In genomic region chr12:99671162-99671865, GRCm38 (mm10) we compare ENCODE assay signal across 9 mouse cellular contexts.
DNase-seq lines count a peak whose midpoint lies in the region; ATAC-seq and TF ChIP-seq lines count a peak whose summit lies in the region.
"Had no signal": no experiment of that assay in that cellular context is flagged by ENCODE, and none has a peak within 500 bp of the region (broad histone marks: within the 10 kb centered on the region; RNA-seq: fewer than 3 reads in every experiment).

No protein-coding gene starts in this region.

- no peak overlapping the region for H3K9ac ChIP-seq in kidney, embryonic 16.5 days (replicated peaks; ENCODE audit: low read length)
- no peak overlapping the region for H3K9ac ChIP-seq in midbrain, embryonic 13.5 days (replicated peaks)
- H3K9ac ChIP-seq: embryonic facial prominence, embryonic 15.5 days had no signal

- ATAC-seq in kidney, embryonic 16.5 days (ENCODE audit: low FRiP score, low TSS enrichment) = no peak
- no peak; the same call in 1 of the 2 replicates for ATAC-seq in midbrain, embryonic 13.5 days

- no peak overlapping the region for H3K27ac ChIP-seq in kidney, embryonic 16.5 days (ENCODE audit: low read length)
- 0 out of 2 replicates have a peak overlapping the region, but pooled peaks have one; percentile 12 for H3K27ac ChIP-seq in midbrain, embryonic 13.5 days

- DNase-seq in cerebellum, adult 9-10 months = peak; percentile 28
- DNase-seq in cerebellum, adult 9-11 months = no peak
- DNase-seq in kidney, adult 9 months = peak; percentile 18
- DNase-seq in brain, embryonic 14.5 days (ENCODE audit: low read depth) = peak; percentile 85
- no peak for DNase-seq in thymus, postnatal 14 days
- DNase-seq in thymus, postnatal 0 days (ENCODE audit: low spot score) = no peak

- H3K4me3 ChIP-seq in kidney, embryonic 16.5 days (ENCODE audit: low read length) = no peak overlapping the region
- H3K4me3 ChIP-seq in midbrain, embryonic 13.5 days (replicated peaks) = no peak overlapping the region

- no peaks in the 10 kb centered on the region for H3K4me1 ChIP-seq in kidney, embryonic 16.5 days (ENCODE audit: insufficient read depth, low read length)
- H3K4me1 ChIP-seq in midbrain, embryonic 13.5 days (replicated peaks) = peaks cover 19% of the 10 kb centered on the region

- no peak for TF ChIP-seq POLR2A in brain, embryonic 14.5 days (IDR thresholded peaks at IDR 0.05; ENCODE audit: borderline replicate concordance, extremely low read depth, insufficient read depth, insufficient read length, poor library complexity, severe bottlenecking)

- H3K9me3 ChIP-seq in kidney, embryonic 16.5 days (ENCODE audit: low read length) = no peaks in the 10 kb centered on the region
- H3K9me3 ChIP-seq in midbrain, embryonic 13.5 days = no peaks in the 10 kb centered on the region
- H3K9me3 ChIP-seq: embryonic facial prominence, embryonic 15.5 days had no signal

- no peaks in the 10 kb centered on the region for H3K27me3 ChIP-seq in kidney, embryonic 16.5 days (ENCODE audit: insufficient read depth, low read length)
- H3K27me3 ChIP-seq in midbrain, embryonic 13.5 days = no peaks in the 10 kb centered on the region
- H3K27me3 ChIP-seq: embryonic facial prominence, embryonic 15.5 days had no signal

- no peak overlapping the region for H3K4me2 ChIP-seq in kidney, embryonic 16.5 days (replicated peaks; ENCODE audit: low read depth, low read length)
- no peak overlapping the region for H3K4me2 ChIP-seq in midbrain, embryonic 13.5 days (replicated peaks)

- WGBS in kidney, embryonic 16.5 days = 77% methylated on average over 12 of the region's 12 CpGs
- WGBS in midbrain, embryonic 13.5 days = 66% methylated on average over 12 of the region's 12 CpGs

- no peak for TF ChIP-seq CTCF in brain, embryonic 14.5 days (IDR thresholded peaks at IDR 0.05; ENCODE audit: borderline replicate concordance, extremely low read depth, insufficient read depth, insufficient read length)

- H3K36me3 ChIP-seq in kidney, embryonic 16.5 days (ENCODE audit: insufficient read depth, low read length) = no peaks in the 10 kb centered on the region
- no peaks in the 10 kb centered on the region for H3K36me3 ChIP-seq in midbrain, embryonic 13.5 days
- H3K36me3 ChIP-seq: embryonic facial prominence, embryonic 15.5 days had no signal

Comparison
In these comparisons a context has a peak if more than half of its experiments do, and no peak if none do; other contexts are left out.
1. DNase-seq: peak in cerebellum, adult 9-10 months (single experiment), kidney, adult 9 months (single experiment) and brain, embryonic 14.5 days (single experiment); none in cerebellum, adult 9-11 months (single experiment), thymus, postnatal 14 days (single experiment) and thymus, postnatal 0 days (single experiment).